Mouse (Mus musculus) MEL (cell line): Measurements from ENCODE around the gene Gm29094.
"Not testable (repeated sequence)": the region's sequence is repeated elsewhere in the genome, so short reads cannot be mapped to it uniquely, and the experiment has no call there.

ENCODE experiments used
- BHLHE40 ChIP-seq: IDR thresholded peaks from 2 replicates; pipeline ENCODE4 v1.6.1; 2012; ENCODE audit warnings: low read depth, mild to moderate bottlenecking, inconsistent platforms, low read length, improper control_type of control experiment, borderline replicate concordance
- CTCF ChIP-seq, 3 experiments: IDR thresholded peaks in 2 of 3; conservative IDR thresholded peaks in 1 of 3; 2 replicates each; pipeline ENCODE4 v1.5.1; 2011 to 2012; ENCODE audit warnings: low read length in 3 of 3, low read depth in 2 of 3, mild to moderate bottlenecking in 2 of 3, improper control_type of control experiment in 1 of 3, inconsistent platforms in 1 of 3, mixed read lengths in 1 of 3, moderate library complexity in 1 of 3; ENCODE audit not compliant: control insufficient read depth in 1 of 3, insufficient read depth in 1 of 3, poor library complexity in 1 of 3, severe bottlenecking in 1 of 3
- JUND ChIP-seq: IDR thresholded peaks from 2 replicates; pipeline ENCODE4 v1.6.1; 2011; ENCODE audit warnings: low read depth, mild to moderate bottlenecking, improper control_type of control experiment, low read length
- POLR2A ChIP-seq, 2 experiments: IDR thresholded peaks; 2 replicates each; pipeline ENCODE4 v1.6.1; 2011 to 2012; ENCODE audit warnings: low read length in 2 of 2, mild to moderate bottlenecking in 2 of 2, control low read depth in 1 of 2, improper control_type of control experiment in 1 of 2, low read depth in 1 of 2, moderate library complexity in 1 of 2; ENCODE audit not compliant: control insufficient read depth in 1 of 2, insufficient read depth in 1 of 2, poor library complexity in 1 of 2
- RAD21 ChIP-seq: IDR thresholded peaks from 2 replicates; pipeline ENCODE4 v1.6.1; 2011; ENCODE audit warnings: mild to moderate bottlenecking, low read depth, low read length, improper control_type of control experiment

- not testable (repeated sequence) for TF ChIP-seq BHLHE40; JUND; POLR2A (IDR thresholded peaks at IDR 0.05; ENCODE audit: control insufficient read depth in 1 of 2, insufficient read depth in 1 of 2, low read depth in 1 of 2, low read length in 2 of 2, poor library complexity in 1 of 2); RAD21; CTCF (IDR thresholded peaks at IDR 0.05 in 2 of 3, conservative IDR thresholded peaks at IDR 0.05 in 1 of 3; ENCODE audit: control insufficient read depth in 1 of 3, insufficient read depth in 1 of 3, low read depth in 2 of 3, low read length in 3 of 3, poor library complexity in 1 of 3, severe bottlenecking in 1 of 3)
Measured at GRCm38 (mm10) chr9:89187006-89187405, 12.2 kb upstream of the Gm29094 start.
